Mouse (Mus musculus) small intestine, adult 2 months (tissue): ENCODE results near the gene Pdik1l. TPM values are rescaled to one million over a fixed set of nuclear protein-coding genes. Genes with fewer than 3 reads are reported as not detected.

Source experiments
- H3K27ac ChIP-seq: fragments of 200-500 bp; 2 replicates; pipeline ENCODE4 v1.5.1; 2012; ENCODE audit warnings: low read depth, low read length, control low read depth, inconsistent platforms; ENCODE audit not compliant: insufficient read depth
- H3K27me3 ChIP-seq: fragments of 200-500 bp; 2 replicates; pipeline ENCODE4 v1.6.1; 2012; ENCODE audit warnings: mild to moderate bottlenecking, moderate library complexity, low read length, inconsistent platforms; ENCODE audit not compliant: control insufficient read depth, insufficient read depth
- H3K36me3 ChIP-seq: fragments of 200-500 bp; 2 replicates; pipeline ENCODE4 v1.6.1; 2012; ENCODE audit warnings: mild to moderate bottlenecking, low read length, control low read depth, inconsistent platforms; ENCODE audit not compliant: control insufficient read depth, insufficient read depth
- H3K4me1 ChIP-seq: fragments of 200-500 bp; 2 replicates; pipeline ENCODE4 v1.6.1; 2012; ENCODE audit warnings: low read length, inconsistent platforms, mixed read lengths; ENCODE audit not compliant: control insufficient read depth, insufficient read depth, insufficient read length
- H3K4me3 ChIP-seq: fragments of 200-500 bp; 2 replicates; pipeline ENCODE4 v1.5.1; 2012; ENCODE audit warnings: low read depth, mild to moderate bottlenecking, control low read depth, inconsistent platforms, low read length, moderate library complexity
- CTCF ChIP-seq: fragments of 200-500 bp; IDR thresholded peaks from 2 replicates; pipeline ENCODE4 v1.5.1; 2012; ENCODE audit warnings: low read depth, mild to moderate bottlenecking, control low read depth, inconsistent platforms, low read length, moderate library complexity, mixed read lengths; ENCODE audit not compliant: insufficient replicate concordance, insufficient read length; ENCODE audit errors: extremely low read depth
- POLR2A ChIP-seq: fragments of 200-500 bp; IDR thresholded peaks from 2 replicates; pipeline ENCODE4 v1.6.1; 2012; ENCODE audit warnings: low read depth, mild to moderate bottlenecking, control low read depth, inconsistent platforms, low read length, moderate library complexity
- WGBS: fragments of 180-500 bp; shearing (Covaris S2); methylation state at CpG from one replicate; pipeline ENCODE4 v1.1.7; 2018; 5-methylcytosine and 5-hydroxymethylcytosine counted together
- polyA plus RNA-seq: library from polyadenylated mRNA; depleted of rRNA; stranded (reverse); fragments of >200 nt; gene quantifications from 2 replicates; pipeline ENCODE4 v1.2.3, GENCODE M21; 2012

The Pdik1l gene
- polyA plus RNA-seq, 1 experiment, result 1.6 TPM

DNA sequence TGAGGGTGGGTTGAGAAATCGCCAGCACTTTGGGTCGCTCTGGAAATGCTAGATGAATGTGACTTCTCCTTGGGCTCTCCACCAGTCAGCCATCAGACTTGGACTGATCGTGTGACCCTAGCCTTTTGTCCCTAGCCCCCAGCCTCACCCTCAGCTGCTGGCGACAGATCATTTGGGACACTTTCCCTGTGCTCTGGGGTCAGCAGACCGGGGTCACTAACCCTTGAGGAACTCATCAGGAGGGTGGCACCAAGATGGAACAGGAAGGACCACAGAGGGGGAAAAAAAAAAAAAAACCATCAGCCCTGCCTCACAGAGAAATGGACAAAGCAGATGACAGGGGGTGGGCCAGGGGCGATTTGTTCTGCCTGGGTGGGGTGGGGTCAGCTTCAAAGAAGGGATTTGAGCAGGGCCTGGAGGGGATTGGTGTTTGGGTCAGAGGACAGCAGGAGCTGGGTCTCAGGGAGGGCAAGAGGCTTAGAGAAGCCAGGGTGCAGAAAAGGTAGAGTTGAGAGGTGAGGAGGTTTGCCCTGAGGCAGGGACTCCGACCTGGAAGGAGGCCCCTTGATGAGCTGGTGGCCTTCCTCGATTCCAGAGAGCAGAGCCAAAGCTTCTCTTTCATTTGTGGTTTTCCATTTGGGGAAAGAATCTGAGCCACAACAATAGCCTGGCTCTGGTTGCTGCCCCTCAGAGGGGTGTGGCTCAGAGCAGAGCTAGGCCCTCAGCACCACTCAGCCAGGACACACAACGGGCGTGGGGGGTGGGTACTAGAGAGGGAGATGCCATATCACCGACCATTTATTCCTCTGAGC lies 30.3 kb downstream of the Pdik1l start:
- no peak for TF ChIP-seq POLR2A
- TF ChIP-seq CTCF, result no peak
- 69% methylated on average over 11 of the region's 11 CpGs for WGBS
- no peaks in the 10 kb centered on the region for H3K36me3 ChIP-seq
- no peak overlapping the region for H3K4me3 ChIP-seq
- H3K27ac ChIP-seq, result no peak overlapping the region
- H3K4me1 ChIP-seq, result no peaks in the 10 kb centered on the region
- peaks cover 16% of the 10 kb centered on the region for H3K27me3 ChIP-seq

DNA sequence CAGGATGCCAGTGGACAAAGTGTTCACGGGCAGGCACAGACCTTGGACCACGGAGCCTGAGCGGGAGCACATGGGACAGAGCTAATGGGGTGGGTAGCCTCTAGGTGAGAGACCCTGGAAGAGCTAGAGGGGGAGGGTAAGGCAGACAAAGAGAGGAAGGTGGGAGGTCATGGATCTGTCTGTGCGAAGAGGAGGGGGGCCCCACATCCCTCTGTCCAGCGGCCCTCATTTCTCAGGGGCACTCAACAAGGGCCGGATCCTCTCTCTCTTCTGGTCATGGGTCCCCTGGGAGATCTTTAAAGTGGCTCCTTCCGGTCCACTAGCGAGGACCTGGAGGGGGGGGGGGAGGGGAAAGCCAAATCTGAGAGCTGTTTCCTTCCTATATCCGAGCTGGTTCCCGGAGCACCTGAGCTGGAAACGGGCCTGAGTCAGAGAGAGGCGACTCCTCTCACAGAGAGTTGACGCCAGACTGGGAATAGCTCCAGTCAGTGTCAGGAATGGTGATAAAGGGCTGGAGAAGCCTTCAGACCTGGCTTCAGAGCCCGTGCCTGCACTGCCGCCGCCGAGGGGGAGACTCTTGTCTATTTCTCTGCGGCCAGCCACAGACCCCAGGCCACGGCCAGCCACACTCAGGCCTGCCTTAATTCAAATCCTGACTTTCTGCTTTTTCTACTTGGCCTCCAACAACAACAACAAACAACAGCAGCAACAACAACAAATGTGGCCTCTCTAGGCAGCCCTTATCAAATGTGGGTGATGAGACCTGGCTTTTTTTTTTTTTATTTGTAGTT lies 31.1 kb downstream of the Pdik1l start:
- 72% methylated on average over 19 of the region's 19 CpGs for WGBS
- Histone ChIP-seq H3K4me1 (peaks cover 6% of the 10 kb centered on the region), H3K27ac (0 out of 2 replicates have a peak overlapping the region, but pooled peaks have one; percentile 36), H3K36me3 (no peaks in the 10 kb centered on the region), H3K27me3 (peaks cover 24% of the 10 kb centered on the region), H3K4me3 (peak overlapping the region; percentile 15; the same call in 1 of the 2 replicates)
- TF ChIP-seq POLR2A (no peak), CTCF (no peak)

DNA sequence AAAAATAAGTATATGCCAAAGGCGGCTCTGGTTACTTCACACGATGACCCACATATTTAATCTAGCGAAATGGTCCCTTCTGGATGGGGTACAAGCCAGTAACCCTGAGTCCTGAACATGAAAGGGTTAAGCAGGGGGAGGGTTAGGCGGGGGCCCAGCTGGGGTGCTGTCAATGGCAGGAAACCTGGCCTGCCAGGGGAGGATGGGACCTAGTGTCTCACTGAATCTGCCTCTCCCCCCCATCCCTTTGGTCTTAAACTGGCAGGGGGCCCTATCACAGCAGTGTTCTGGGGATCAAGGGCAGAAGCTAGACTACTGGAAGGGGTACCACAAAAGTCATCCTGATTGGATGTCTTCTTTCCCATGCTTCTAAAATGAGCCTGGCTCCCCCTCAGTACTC lies 31.8 kb downstream of the Pdik1l start:
- Histone ChIP-seq H3K27me3 (peaks cover 32% of the 10 kb centered on the region), H3K4me1 (peaks cover 12% of the 10 kb centered on the region), H3K27ac (peak overlapping the region; percentile 36; the same call in 1 of the 2 replicates), H3K4me3 (no peak overlapping the region), H3K36me3 (no peaks in the 10 kb centered on the region)
- TF ChIP-seq POLR2A (no peak), CTCF (no peak)
- WGBS, result 68% methylated on average over 4 of the region's 4 CpGs

DNA sequence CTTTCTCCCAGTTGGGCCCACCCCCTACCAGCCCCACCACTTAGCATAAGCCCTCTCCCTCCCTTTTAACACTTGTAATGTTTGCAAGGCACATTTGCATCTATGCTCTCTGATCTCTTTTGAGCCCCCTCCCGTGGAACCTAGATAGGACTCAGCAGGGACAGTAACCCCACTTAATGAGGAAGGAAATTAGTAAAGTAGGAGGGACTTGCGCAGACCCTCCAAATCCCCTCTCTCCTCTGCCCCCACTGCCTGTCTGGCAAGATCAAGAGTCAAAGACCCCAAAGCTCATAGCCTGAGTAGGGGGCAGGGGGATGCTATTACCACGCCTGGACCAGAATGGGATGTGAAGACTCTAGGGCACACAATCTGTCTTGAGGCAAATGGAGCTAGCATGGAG lies 32.9 kb downstream of the Pdik1l start:
- Histone ChIP-seq H3K4me3 (no peak overlapping the region), H3K27ac (no peak overlapping the region), H3K27me3 (peaks cover 42% of the 10 kb centered on the region), H3K4me1 (peaks cover 12% of the 10 kb centered on the region), H3K36me3 (no peaks in the 10 kb centered on the region)
- WGBS, result 58% methylated on average over 3 of the region's 3 CpGs
- TF ChIP-seq CTCF (no peak), POLR2A (no peak)

DNA sequence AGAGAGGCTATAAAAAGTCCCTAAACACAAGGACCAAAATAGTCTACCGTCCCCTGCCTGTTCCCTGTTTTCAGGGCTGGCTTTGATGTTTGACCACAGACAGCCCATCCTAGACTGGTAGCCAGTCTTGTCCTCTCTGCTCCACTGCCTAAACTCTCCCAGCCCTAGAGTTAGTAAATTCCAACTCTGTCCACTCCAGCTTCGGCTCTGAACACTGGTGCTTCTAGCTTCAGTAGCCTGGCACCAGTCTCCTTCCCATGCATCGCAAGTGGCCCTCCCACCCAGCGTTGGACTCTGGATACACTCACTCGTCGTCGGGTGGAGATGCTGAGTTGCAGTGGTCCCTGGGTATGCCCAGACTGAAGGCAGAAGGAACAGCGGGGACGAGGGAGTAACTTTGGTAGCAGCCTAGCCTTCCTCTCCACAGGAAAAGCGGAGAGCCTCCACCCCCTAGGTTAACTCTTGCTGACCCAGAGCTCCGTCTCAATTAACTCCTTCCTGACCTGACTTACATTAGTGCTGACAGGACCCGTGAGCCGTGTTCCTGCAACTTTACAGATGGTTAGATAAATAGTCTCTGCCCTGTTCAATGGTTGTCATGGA lies 33.9 kb downstream of the Pdik1l start, which contains the start of gene Grrp1:
Gene Grrp1, minus strand, starts transcription at position 385 of the 603 bp plus-strand sequence.
- TF ChIP-seq CTCF, result no peak
- no peak for TF ChIP-seq POLR2A
- H3K4me3 ChIP-seq, result peak within 1 kb of the TSS; percentile 60
- 5% methylated on average over 13 of the region's 13 CpGs for WGBS
- H3K36me3 ChIP-seq, result no peaks in the 10 kb centered on the region
- peak within 1 kb of the TSS; percentile 34 for H3K27ac ChIP-seq
- H3K4me1 ChIP-seq, result peaks cover 15% of the 10 kb centered on the region
- peaks cover 44% of the 10 kb centered on the region for H3K27me3 ChIP-seq

DNA sequence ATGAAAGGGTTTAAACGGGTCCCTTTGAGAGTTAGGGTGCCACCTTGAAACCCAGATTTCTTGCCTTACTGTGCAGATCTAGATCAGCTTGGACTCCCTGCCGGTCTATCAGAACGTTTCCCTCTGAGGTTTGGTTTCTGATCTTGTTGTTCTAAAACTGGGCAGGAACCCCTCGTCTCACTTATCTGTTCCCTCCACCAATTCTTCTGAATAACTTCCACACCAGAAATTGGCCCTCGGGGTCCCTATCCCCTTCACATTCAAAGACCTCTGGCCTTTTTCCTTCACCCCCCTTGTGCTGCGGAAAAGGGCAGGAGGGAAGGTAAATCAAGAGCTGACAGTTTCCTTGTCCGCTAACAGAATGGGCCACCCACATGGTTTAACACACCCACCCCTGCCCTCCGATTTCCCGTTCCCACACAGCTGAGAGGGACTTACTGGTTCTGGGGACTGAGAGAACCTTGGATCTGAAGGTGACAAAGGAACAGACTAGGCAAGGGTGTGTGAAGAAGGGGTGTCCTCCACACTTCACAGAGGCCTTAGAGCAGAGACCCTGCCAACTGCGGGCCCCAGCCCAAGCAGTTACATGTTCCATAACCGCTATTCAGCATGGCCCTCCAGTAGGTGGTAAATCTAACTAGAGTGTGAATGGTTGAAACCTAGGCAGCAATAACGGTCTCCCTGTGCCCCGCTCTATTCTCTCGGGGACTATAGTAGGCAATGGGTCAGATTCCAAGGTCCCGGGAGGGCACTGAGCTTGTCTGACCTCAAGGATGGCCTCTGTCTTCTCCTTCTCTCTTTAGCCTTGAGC lies 34.6 kb downstream of the Pdik1l start:
- H3K4me3 ChIP-seq, result peak overlapping the region; percentile 60
- WGBS, result 41% methylated on average over 15 of the region's 15 CpGs

More for the DNA sequence above, 34.6 kb downstream of the Pdik1l start:
- peaks cover 47% of the 10 kb centered on the region for H3K27me3 ChIP-seq
- peak overlapping the region; percentile 34 for H3K27ac ChIP-seq
- H3K4me1 ChIP-seq, result peaks cover 15% of the 10 kb centered on the region
- TF ChIP-seq CTCF (no peak), POLR2A (no peak)
- H3K36me3 ChIP-seq, result no peaks in the 10 kb centered on the region
